Mouse (Mus musculus) frontal cortex, adult 2 months (tissue): ENCODE measurements around the gene Dydc2. TPM values are rescaled to one million over a fixed set of nuclear protein-coding genes. Genes with fewer than 3 reads are reported as not detected.
"Not testable (repeated sequence)": the region's sequence is repeated elsewhere in the genome, so short reads cannot be mapped to it uniquely, and the experiment has no call there.

Experiments used
- DNase-seq, 2 experiments: peaks; one replicate each; pipeline ENCODE4 v3.0.0; 2022; ENCODE audit warnings: low spot score in 1 of 2; ENCODE audit errors: extremely low spot score in 1 of 2
- polyA plus RNA-seq: library from polyadenylated mRNA; depleted of rRNA; stranded (reverse); fragments of >200 nt; gene quantifications from 2 replicates; pipeline ENCODE4 v1.2.3, GENCODE M21; 2012; rRNA removed

Dydc2 gene
- 0.55 and 0.66 TPM in 2 replicates for polyA plus RNA-seq

- DNase-seq: no peak
Observed at GRCm38 (mm10) chr14:41069108-41069507, at the start of gene Dydc2. TSS of gene Dydc2 (minus strand) at chr14:41069208.

GRCm38 (mm10) chr14:41116271-41116670 lies 47.3 kb upstream of the Dydc2 start:
- no peak for DNase-seq

- DNase-seq: no peak
Observed at GRCm38 (mm10) chr14:41112944-41113343, 43.9 kb upstream of the Dydc2 start.

DNA sequence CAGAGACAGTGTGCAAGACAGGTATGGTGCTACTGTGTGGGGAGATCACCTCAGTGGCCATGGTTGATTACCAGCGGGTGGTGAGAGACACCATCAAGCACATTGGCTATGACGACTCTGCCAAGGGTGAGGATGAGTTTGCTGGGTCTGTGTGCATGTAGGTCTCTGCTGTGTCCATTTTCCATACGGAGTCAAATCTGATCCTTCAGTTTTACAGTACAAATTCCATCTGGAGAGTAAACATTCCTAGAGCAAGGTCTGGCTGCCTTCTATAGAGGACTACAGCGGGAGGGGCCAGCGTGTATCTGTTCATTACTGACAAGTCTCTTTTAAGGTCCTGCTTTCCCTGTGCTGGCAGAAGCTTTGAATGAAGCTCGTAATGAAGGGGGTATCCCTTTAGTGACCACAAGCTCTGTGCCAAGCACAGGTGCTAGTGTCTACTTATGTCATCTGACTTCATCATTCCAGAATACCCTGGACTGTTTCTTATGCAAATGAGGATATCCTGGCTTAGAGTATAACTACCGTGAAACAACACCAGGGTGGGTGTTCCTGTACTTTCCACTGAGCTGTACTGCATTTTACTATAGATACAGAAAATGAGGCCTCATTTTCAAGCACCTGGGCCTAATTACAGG lies 42.1 kb upstream of the Dydc2 start:
- DNase-seq: no peak

DNA sequence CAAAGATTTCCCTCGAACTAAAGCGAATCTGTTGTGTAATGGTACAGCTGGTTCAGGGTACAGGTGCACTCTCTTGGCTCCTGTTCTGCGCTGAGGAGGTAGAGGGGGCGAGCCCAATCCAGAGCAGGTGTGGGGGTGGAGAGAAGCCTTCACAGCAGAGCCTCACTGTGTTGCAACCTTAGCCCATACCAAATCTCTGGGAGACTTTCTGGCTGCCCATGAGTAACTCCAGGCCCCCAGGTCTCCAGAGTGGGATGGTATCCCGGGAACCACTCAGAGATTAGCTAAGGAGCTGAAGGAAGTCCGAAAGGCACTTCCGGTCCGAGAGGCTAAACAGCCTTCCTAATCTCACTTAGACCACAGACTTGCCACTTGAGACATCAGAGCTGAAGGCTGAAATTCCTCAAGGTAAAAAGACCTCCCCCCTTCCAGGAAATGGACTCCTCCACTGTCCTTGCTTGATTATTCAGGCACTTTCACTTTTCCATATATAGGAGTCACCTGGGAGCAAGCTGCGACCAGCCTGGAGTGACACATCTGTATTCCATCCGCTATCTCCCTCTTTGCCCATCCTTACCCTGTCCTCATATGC lies 35.9 kb upstream of the Dydc2 start, which contains the start of gene Mat1a:
Gene Mat1a (plus strand): TSS at position 183 of the 592 bp plus-strand sequence.
- no peak for DNase-seq

DNA sequence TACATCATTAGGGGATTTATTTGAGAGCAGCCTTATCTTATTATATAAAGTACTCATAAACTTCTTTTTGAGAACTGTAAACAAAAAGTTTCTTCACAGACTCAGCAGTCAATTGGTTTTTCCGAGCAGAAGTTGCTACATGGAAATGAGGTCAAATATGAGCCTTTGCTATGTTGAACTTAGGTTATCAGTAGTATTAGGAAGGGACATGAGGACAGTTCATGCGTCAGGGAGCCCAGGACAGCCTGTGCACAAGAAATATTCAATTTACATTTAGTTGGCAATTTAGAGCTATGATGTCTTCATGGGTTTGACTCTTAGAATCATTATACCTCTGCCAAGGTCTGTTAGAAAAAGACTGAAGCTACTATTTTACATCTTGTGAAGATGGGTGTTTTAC lies 33.3 kb upstream of the Dydc2 start:
- DNase-seq: no peak

DNA sequence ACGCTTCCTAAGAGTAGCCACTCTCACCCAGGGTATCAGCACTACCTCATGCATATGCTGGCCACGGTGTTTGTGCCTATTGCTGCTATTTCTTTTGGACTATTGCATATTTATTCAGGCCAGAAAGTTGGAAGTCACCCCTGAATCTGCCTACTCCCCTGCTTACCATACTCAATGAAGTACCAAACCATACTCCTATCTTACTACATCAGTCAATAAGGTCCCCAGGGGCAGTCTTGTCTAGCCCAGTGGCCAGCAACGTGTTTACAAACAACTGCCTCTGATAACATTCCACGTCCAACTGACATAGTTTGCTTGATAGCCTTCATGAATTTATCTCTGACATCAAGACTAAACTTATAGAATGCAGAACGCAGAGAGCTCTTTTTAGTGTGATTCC lies 32.2 kb upstream of the Dydc2 start:
- DNase-seq: no peak

DNA sequence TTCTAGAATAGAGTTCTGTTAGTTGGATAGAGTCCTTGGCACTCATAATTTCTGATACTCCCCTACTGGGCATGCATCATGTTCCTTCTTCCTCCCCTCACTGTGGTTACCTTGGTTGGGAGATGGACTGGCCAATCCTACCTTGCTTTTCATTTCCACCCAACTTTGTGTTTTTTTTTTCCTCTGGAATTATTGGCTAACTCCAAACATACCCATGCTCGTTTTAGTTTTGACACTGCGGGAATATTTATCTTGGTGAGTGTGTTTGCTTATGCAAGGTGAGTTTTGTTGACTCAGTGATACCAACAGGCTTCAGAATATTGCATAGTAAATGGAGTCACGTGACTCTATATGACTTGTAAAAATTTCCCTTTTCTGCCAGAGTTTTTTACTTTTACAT lies 31.7 kb upstream of the Dydc2 start:
- no peak for DNase-seq

GRCm38 (mm10) chr14:41098726-41099125 lies 29.7 kb upstream of the Dydc2 start:
- peak; percentile 31 to 63 for DNase-seq

DNA sequence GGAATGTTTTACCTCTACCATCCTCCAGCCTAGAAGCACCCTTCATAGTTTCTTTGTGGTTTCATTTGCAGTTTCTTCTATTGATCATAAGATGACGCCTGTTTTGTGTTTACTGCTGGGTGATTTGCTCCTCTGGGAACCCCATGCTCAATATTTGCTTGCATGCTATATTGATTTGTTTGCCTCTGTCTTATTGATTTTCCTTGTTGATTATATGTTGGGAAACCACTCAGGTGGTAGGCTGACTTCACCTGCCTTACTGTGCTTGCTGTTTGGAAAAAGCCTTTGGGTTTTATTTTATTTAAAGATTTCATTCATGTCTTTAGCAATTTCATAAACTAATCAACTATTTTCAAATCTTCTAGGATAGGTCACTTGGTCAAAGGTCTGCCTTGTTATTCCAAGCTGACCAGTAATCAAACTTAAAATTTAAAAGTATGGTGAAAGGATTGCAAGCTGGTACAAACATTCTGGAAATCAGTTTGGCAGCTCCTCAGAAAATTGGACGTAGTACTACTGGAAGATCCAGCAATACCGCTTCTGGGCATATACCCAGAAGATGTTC lies 27.4 kb upstream of the Dydc2 start:
- DNase-seq: no peak

GRCm38 (mm10) chr14:41094114-41094513 lies 25.1 kb upstream of the Dydc2 start:
- DNase-seq: peak in 1 of 2 experiments; percentile 26

- peak in 1 of 2 experiments; percentile 40 for DNase-seq
Observed at GRCm38 (mm10) chr14:41090777-41091176, 21.8 kb upstream of the Dydc2 start.

DNA sequence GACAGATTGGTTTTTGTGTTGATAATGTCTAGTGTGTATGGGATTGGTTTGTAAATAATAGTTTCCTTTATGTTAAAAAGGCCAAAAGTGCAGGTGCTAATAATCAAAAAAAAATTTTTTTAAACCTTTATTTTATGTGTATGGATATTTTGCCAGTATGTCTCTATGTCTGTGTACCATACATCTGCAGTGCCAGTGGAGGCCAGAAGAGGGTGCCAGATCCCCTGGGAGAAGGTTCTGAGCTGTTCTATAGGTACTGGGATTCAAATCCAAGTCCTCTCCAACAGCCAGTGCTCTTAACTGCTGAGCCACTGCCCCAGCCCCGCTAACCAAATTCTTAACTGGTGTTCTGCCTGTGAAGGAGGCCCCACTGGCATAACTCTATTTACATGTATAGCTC lies 18.5 kb upstream of the Dydc2 start:
- peak in 1 of 2 experiments; percentile 11 for DNase-seq

GRCm38 (mm10) chr14:41082408-41082807 lies 13.4 kb upstream of the Dydc2 start:
- DNase-seq: no peak

DNA sequence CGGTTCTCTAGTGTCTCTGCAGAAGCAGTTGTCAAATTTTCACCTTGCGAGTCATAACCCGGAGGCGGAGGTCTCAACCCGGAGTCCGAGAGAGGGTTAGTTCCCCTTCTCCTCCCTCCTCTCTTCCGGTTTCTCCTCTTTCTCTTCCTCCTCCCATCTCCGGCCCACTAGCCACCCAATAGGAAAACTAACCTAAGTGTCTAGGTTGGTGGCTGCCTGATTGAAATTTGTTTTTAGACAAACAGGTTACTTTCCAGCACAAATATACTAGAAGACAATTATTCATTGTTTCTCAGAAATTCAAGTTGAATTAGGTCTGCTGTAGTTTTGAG lies 3.9 kb upstream of the Dydc2 start:
- DNase-seq: no peak

DNA sequence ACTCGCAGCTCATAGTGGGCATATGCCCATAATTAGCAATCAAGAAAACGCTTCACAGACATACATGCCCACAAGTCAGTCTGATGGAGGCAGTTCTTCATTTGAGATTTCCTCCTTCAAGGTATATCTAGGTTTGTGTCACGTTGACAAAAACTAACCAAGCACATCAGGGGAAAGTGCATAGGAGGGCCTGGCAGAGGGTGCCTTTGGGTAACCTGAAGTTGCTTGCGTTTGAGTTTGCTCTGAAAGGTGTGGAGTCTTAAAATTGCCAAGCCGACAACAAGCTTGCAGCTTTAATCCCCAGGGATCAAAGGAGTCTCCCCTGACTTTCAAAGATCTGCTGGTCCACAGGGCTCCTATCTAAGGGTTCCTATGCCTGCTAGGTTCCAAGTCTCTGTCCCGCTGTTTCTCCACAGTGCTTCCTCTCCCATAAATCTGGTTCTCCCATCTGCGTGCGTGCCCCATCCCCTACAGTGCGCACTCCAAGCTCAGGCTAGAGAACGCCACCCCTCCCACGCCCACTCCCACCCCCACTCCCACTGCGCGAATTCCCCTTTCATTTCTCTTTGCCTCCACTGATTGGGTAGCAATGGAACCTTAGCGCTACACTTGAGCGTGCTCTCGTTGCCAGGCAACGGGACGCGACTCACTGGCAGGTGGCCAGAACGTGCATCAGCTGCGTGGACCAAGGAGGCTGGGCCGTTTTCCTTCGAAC lies 3.4 kb upstream of the Dydc2 start, which contains the start of gene Dydc1:
Gene Dydc1 (plus strand): TSS at position 683 of the 715 bp plus-strand sequence.
- DNase-seq: peak; percentile 72 to 90

DNA sequence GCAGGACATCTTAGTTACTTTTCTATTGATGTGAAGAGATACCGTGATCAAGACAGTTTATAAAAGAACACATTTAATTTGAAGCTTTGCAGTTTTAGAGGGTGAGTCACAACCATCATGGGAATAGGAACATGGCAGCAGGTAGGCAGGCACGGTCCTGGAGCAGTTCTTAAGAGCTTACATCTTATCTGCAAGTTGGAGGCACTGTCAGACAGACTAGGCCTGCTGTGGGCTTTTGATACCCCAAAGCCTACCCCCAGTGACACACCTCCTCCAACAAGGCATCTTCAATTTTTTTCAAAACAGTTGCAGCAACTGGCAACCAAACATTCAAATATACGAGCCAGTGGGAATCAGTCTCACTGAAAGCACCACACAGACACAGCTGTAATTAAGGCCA lies 1.3 kb upstream of the Dydc2 start:
- no peak for DNase-seq

GRCm38 (mm10) chr14:41066416-41066815 lies 2.6 kb downstream of the Dydc2 start:
- DNase-seq: no peak

DNA sequence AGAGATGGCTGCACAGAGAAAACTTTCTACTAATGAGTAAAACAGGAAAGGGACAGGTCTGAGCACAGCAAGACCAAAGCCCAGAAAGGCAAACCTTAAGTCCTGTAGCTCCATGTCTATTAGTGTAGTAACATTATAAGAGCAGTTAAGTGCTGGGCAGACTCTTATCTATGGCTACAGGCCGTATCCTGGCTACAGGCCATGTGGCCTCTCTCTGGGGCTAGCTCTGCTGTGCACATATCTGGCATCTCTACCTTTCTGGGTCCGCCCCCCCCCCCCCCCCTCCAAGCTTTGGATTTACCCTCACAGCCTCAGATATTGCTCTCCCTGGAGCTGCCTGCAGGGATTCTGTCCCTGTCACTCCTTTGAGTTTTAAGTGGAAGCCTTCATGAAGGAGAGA lies 3.8 kb downstream of the Dydc2 start:
- DNase-seq: no peak

DNA sequence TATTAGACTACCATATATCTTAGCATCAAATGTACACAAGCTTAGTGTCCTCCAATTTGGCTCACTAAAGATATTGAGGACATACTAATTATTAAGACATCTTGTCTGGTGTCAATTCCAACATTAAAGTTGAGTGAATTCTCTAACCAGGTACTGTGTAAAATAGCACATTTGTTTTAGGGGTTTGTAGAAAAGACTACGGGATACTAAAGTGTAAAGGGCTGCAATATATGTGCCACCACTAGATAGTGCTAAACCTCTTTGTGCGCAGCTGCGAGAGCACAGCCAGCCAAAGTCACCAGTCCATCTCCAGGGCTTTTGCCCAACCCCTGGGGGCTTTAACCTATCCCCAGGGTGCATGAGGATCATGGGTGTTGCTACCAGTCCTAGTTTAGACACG lies 15.8 kb downstream of the Dydc2 start:
- DNase-seq: not testable (repeated sequence)

DNA sequence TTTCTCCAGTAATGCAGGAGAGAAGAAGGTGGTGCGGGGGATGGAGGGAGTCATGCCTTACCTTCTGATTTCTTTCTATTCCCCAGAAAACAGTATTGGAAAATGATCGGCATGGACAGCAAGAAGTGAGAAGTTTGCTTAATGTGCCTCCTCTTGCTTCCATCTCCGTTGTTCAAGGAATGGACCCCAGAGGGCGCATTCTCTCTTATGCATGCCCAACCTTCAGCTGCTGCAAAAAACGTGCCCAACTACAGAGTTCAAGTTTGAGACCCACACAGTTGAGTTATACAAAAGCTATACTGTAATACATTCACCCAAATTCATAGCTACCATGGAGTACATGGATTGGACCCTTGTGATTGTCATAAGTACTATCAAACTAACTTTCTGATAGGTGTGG lies 16.5 kb downstream of the Dydc2 start:
- no peak for DNase-seq

DNA sequence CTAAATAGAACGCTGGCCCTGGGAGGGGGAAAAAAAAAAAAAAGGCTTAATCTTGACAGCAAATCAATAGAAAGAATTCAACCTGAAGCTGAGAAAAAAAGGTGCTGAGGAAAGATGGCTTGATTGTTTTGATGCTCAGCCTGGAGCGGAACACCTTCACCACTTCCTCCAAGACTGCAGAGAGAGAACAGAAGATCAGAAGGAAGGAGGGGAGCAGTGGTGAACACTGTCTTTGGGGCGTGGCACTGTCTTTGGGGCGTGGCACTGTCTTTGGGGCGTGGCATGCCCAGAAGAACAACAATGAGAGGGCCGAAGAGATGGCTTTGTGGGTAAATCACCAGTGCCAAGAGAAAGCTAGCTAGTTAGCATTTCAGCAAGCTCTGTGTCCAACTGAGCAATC lies 18.5 kb downstream of the Dydc2 start:
- DNase-seq: no peak
